Mouse (Mus musculus): ENCODE results near the gene Hmgb1.

The Hmgb1 gene

GRCm38 (mm10) chr5:149021120-149021519 lies 163.2 kb downstream of the Hmgb1 start:
- DNase-seq (ENCODE audit: low read depth, low spot score), result no peak

GRCm38 (mm10) chr5:149020681-149021062 lies 163.6 kb downstream of the Hmgb1 start:
- no peak for DNase-seq (ENCODE audit: low read depth, low spot score)

DNA sequence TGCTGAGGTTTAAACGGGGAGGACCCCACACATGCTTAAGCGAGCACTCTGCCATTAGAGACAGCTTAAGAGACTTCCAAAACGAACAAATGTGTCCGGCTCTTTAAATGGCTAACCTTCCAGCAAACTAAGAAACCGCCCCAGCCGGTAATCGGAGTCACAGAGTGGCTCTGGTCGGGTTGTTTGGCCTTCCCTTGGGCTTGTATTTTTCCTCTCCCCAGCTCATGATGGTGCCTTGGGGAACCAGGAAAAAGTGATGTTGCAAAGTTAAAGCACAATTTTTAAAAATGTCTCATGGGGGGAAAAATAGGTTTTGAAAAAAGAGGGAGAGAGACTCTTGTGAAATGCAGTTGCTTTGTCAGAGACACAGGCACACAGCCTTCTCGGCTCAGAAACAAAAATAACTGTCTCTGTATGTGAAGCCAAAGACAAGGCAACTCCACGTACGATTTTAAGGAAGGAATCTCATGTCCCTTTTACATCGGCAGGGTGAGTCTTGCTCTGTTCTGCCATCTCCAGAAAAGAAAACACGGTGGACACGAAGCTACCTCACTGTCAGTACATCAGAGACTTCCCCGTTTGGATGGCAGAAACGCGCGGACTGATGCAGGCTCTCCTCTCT lies 164.1 kb downstream of the Hmgb1 start:
- DNase-seq (ENCODE audit: low read depth, low spot score), result no peak

DNA sequence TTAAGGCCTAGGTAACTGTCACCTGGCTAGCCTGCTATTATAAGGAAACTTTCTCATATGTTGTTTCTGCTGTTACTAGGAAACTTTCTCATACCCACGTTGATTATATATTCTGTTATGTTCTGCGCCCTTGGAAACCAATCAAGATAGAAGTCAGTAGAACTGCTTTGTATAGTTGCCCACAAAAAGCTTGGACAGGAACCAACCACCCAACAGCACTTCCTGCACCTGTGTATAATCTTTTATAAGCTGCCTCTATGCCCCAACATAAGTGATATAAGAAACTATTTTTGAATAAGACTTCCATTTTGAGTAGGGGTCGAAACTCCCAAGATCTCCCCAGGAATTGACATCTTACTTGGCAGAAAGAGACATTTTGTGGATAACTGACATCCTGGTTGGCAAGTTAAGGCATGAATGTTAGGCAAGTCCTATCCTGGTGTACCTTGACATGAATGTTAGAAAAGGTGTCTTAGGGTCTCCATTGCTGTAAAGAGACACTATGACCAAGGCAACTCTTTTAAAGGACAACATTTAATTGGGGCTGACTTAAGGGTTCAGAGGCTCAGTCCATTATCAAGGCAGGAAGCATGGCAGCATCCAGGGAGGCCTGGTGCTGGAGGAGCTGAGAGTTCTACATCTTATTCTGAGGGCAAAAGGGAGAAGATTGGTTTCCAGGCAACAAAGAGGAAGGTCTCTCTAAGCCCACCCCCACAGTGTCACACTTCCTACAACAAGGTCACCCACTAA lies 166.4 kb downstream of the Hmgb1 start:
- no peak for DNase-seq (ENCODE audit: low read depth, low spot score)

- no peak for DNase-seq (ENCODE audit: low read depth, low spot score)
These were observed 167.1 kb downstream of the Hmgb1 start for GRCm38 (mm10) chr5:149017181-149017580.

- no peak for DNase-seq (ENCODE audit: low read depth, low spot score)
These were observed 168.0 kb downstream of the Hmgb1 start for GRCm38 (mm10) chr5:149016261-149016660.

GRCm38 (mm10) chr5:149015335-149016201 lies 168.7 kb downstream of the Hmgb1 start:
- DNase-seq (ENCODE audit: low read depth, low spot score), result no peak

DNA sequence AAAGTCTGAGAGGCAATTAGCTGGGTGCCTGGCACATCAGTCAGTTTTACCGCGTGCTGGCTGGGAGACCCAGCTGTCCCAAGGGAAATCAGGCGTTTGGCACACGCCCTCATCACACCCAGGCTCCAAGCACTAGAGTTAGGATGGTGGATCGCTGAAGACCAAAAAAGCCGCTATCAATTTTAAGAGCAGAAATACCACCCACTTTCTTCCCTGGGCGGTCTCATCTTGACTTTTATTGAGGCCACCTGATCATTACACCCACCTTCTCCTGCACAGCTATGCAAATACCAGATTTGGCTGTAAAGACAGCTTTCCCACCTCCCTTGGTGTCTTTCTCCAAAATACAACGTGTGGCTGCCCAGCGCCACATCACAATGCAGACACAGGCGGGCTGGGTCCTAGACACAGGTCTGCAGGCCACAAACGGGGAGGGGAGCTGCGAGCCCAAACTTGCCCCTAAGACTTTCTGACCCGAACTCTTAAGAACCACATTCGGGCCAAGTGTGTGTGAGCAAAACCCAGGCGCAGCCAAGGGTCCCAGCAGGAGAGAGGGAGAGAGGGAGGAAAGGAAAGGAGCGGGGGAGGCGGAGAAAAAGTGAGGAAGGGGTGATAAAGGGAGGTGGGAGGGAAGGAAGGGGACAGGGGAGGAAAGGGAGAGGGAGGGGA lies 169.6 kb downstream of the Hmgb1 start:
- DNase-seq (ENCODE audit: low read depth, low spot score), result no peak

DNA sequence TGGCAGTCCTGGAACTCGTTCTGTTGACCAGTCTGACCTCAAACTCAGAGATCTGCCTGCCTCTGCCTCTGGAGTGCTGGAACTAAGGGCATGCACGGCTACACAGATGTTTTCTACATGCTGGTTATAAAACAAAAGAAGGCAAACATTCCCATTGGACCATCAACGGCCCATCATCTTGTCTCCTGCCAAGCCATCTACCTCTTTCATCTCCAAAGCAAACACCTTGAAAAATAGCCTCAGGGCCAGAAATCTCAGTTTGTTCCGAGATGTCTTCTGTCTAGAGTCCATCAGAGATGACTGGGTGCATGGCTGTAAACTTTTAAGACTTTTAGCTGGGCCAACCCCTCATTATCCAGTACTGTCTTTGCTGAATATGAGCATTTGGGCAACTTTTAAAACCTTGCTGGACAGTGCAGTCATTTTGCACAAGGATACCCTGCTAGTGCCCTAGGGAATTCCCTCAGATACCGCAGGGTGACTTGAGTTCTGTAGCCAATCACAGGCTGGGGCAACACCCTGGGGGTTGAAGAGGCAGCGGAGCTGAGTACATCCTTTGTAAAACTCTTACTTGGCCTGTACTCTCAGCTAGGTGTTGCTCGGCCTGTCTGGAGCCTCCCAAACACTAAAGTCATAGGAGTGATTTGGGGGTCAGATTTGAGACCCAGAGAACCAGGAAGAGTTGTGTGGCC lies 170.3 kb downstream of the Hmgb1 start:
- no peak for DNase-seq (ENCODE audit: low read depth, low spot score)

DNA sequence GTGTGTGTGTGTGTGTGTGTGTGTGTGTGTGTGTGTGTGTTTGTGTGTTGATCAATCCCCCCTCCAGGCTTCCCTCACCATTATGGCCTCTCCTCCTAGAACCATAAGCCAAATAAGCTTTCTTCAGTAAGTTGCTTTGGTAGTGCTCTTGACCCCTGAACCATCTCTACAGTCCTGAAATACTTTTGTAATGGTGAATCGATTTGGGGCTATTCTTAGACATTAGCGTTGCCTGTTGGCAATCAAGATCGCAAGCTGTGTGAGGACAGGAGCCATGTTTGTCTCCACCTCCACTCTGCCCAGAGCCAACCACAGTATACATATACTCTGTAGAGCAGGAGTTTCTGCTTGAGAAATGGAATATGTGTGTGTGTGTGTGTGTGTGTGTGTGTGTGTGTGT lies 175.2 kb downstream of the Hmgb1 start:
- no peak for DNase-seq (ENCODE audit: low read depth, low spot score)

- DNase-seq (ENCODE audit: low read depth, low spot score), result no peak
These were observed 177.0 kb downstream of the Hmgb1 start for GRCm38 (mm10) chr5:149007295-149007646.

DNA sequence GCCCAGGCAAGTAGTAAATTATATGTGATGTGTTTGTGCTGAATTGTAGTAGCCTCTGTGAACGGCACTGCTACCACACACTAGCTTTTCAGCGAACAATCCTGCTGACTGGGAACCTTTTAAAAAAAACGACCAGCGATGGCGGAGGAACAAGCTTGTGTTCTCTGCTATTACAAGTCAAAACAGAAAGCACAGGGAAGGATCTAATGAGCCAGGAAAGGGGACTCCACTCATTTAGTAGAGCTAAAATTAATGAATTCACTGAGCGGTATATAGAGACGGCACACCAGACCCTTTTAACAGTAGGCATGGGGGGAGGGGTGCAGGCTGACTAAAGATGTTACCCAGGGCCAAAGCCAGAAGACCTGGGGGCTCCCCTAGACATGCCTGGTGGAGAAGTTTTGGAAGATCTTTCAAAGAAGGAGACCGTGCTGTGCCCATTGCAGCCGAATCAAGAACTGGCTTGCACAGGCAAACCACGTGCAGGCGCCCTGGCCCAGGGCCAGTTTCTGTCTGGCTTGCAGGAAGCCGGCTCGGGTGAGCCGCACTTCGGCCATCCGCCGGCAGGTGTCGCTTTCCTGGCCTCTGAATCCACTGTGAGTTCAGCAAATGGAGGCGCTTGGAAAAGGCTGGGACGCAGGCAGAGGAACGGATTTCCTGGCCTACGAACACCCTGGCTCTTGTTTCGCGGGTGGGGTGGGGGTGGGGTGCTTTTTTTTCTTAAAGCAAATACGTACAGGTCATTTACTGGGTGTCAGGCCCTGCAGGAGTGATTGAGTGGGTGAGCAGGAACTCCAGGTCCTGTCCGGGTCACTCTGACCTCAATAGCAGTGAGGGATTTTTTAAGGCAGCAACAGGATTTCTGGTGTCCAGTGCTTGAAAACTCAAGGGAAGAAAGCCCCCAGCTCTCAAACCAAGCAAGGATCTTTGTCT lies 177.7 kb downstream of the Hmgb1 start:
- peak; percentile 91 for DNase-seq (ENCODE audit: low read depth, low spot score)

DNA sequence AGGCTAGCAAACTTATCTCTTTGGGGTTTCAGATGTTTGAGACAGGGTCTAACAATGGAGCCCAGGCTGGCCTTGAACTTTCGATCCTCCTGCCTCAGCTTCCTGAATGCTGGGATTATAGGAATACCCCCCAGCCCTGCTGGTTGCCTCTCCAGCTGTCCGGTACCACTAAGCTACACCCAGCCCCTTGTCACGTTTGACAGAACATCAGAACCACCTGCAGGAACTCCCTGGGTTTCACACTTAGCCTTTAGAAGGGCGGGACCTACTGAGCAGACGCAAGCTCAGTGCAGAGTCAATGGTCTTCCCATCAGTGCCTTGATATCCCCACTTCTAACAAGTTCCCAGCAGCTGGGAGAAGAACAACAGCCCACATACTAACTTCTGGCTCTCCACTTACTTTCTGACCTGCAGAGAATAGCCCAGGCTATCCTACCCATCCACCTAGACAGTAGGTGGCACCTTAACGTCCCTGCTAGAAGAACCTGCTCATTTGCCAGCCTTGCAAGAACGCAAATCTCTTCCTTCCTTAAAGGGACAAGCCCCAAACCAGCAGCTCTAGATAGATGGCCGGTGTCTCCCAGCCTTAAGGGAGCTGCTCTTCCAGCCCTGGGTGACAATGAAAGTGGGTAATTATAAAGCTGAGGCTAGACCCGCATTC lies 178.5 kb downstream of the Hmgb1 start:
- no peak for DNase-seq (ENCODE audit: low read depth, low spot score)

DNA sequence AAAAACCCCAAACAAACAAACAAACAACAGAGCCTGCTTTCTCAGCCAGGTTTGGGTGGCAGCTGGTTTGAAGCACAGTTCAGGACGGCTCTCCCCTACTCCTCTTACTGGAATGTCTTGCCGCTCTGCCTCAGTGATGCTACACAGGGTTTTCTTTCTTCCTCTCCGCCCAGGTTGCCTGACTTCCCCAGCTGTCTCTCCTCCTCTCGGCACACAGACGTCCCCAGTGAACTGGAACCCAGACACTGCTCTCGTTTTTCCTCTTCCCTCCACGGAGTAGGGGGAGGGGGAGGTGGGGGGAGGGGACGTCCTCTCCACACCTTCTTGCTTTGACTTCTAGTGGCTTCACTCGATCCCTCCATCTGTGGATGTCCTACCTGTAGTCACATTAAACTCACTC lies 179.2 kb downstream of the Hmgb1 start:
- no peak for DNase-seq (ENCODE audit: low read depth, low spot score)

GRCm38 (mm10) chr5:149003137-149003536 lies 181.2 kb downstream of the Hmgb1 start:
- DNase-seq (ENCODE audit: low read depth, low spot score), result no peak

- DNase-seq (ENCODE audit: low read depth, low spot score), result no peak
These were observed 181.5 kb downstream of the Hmgb1 start for GRCm38 (mm10) chr5:149002803-149003115.

- no peak for DNase-seq (ENCODE audit: low read depth, low spot score)
These were observed 182.1 kb downstream of the Hmgb1 start for GRCm38 (mm10) chr5:149002034-149002802.

DNA sequence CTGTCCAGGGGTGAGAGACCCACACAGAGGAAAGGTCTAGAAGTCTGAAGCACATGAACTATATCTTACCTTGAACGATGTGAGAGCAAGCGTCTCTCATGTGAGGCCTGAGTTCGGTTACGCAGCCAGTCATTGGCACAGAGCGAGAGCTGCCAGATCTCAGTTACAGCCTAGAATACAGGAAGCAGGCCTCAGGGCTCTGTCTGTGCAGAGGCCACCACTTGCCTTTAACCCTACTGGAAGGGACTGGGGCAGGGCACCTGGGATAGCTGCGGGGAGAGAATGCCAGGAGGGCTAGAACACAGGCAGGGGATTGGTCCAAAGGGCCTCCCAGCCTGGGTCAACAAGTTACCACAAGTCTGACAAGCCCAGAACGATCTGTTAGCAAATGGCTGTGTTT lies 184.5 kb downstream of the Hmgb1 start:
- no peak for DNase-seq (ENCODE audit: low read depth, low spot score)

GRCm38 (mm10) chr5:148998512-148998911 lies 185.8 kb downstream of the Hmgb1 start:
- DNase-seq (ENCODE audit: low read depth, low spot score), result no peak
